Mouse (Mus musculus) embryonic fibroblast, embryonic 13.5 days (primary cell): Measurements from ENCODE around the gene Olfr745.

ENCODE experiments used
- CTCF ChIP-seq: IDR thresholded peaks from 2 replicates; pipeline ENCODE4 v1.5.1; 2011; ENCODE audit warnings: mild to moderate bottlenecking, control low read depth, low read length, moderate library complexity, borderline replicate concordance; ENCODE audit not compliant: insufficient read depth
- POLR2A ChIP-seq: IDR thresholded peaks from 2 replicates; pipeline ENCODE4 v1.6.1; 2011; ENCODE audit warnings: low read depth, mild to moderate bottlenecking, control low read depth, low read length, moderate library complexity

DNA sequence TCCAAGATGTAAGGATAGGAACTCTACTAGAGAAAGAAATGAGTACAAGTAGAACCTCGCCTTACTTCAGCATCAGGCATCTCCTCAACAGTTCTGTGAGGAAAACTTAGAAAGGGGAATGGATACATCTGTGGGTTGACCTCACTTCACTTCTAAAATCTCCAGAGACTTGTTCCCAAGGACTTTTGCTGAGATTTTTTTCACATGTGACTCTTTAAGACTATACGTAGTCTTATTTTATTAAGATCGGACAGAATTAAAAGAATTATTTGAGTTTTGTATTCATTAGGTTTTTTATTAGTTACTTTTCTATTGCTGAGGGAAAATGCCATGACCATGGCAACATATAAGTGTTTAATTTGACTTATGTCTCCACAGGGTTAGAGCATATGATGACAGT lies 53.9 kb downstream of the Olfr745 start, which contains the start of gene Olfr747:
- TF ChIP-seq CTCF = no peak
- no peak for TF ChIP-seq POLR2A
